Mouse (Mus musculus): ENCODE measurements around the gene Etv5.

DNA sequence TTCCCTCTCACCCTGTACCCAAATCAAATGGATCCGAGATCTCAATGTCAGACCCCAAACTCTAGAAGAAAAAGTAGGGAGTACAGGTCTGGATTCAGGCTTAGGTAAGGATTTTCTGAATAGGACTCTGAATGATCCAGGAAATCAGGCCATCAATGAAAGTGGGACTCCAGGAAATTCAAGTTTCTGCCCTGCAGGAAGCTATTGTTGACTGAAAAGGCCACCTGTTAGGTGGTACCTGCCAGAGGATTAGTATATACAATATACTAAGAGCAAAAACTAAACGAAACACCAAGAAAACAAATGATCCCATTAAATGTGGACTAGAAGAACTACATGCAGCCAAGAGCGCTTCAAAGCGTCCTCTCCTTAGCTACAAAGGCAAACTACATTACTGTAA lies 35.8 kb downstream of the Etv5 start:
- TF ChIP-seq NRF1 (IDR thresholded peaks at IDR 0.05; ENCODE audit: low read depth, low read length) (no peak), POLR2A (IDR thresholded peaks at IDR 0.05; ENCODE audit: low read depth, low read length) (no peak), IRF4 (IDR thresholded peaks at IDR 0.05; ENCODE audit: low read depth, low read length) (no peak), CTCF (conservative IDR thresholded peaks at IDR 0.05 in 1 of 2, IDR thresholded peaks at IDR 0.05 in 1 of 2; ENCODE audit: low read depth in 2 of 2, low read length in 2 of 2) (no peak), EP300 (IDR thresholded peaks at IDR 0.05; ENCODE audit: low read length) (no peak), KAT2A (IDR thresholded peaks at IDR 0.05; ENCODE audit: insufficient replicate concordance, low read length) (no peak), ZC3H11A (IDR thresholded peaks at IDR 0.05; ENCODE audit: low read depth, low read length) (no peak)

Data from CH12.LX (cell line).